Mouse (Mus musculus): ENCODE data around the gene Aggf1. TPM values are rescaled to one million over a fixed set of nuclear protein-coding genes. Genes with fewer than 3 reads are reported as not detected.
A peak's percentile ranks its signal among the peaks of the same experiment; 100 is the strongest.

The Aggf1 gene
- polyA plus RNA-seq, 1 experiment from 2014 or later: 33.3 TPM

GRCm38 (mm10) chr13:95375554-95375914 is 382 bp upstream of the Aggf1 start:
- Histone ChIP-seq H3K4me3 (peak overlapping the region; percentile 98), H3K4me1 (peaks cover 26% of the 10 kb centered on the region), H3K9me3 (replicated peaks) (no peaks in the 10 kb centered on the region), H3K27me3 (replicated peaks) (no peaks in the 10 kb centered on the region), H3K36me3 (peaks cover 15% of the 10 kb centered on the region), H3K27ac (peak overlapping the region; percentile 94), H3K9ac (peak overlapping the region; percentile 97), H3K4me2 (peak overlapping the region; percentile 88)
- ATAC-seq: 0 out of 2 replicates have a peak, but pooled peaks have one; percentile 17
- 21% methylated on average over 6 of the region's 6 CpGs for WGBS (ENCODE audit: insufficient replicate concordance)

- Histone ChIP-seq H3K4me1 (peaks cover 18% of the 10 kb centered on the region), H3K36me3 (peaks cover 94% of the 10 kb centered on the region), H3K27ac (0 out of 2 replicates have a peak overlapping the region, but pooled peaks have one; percentile 17), H3K9ac (no peak overlapping the region), H3K27me3 (replicated peaks) (no peaks in the 10 kb centered on the region), H3K4me2 (0 out of 2 replicates have a peak overlapping the region, but pooled peaks have one; percentile 8), H3K9me3 (replicated peaks) (no peaks in the 10 kb centered on the region), H3K4me3 (no peak overlapping the region)
- peak; percentile 89 for ATAC-seq
- WGBS (ENCODE audit: insufficient replicate concordance): 44% methylated on average over 8 of the region's 8 CpGs
Measured at GRCm38 (mm10) chr13:95366356-95366755, 8.8 kb downstream of the Aggf1 start.

DNA sequence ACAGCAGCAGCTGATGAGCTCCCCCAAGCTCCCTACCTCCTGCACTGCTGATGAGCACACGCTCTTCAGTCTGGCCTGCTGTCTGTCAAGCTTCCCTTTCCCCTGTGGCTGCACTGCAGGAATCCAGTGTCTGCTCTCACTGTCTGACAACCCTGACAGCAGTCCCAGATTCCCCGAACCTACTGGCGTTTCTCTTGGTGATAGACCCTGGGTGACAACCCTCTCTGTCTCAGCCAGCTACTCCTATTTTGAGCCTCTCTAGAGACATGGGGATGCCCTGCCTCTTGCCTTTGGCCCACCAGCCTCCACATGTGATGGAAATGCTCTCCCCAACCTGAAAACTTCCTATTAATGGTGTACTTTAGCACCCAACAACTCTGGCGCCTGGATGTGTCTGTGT is 11.7 kb downstream of the Aggf1 start:
- Histone ChIP-seq H3K9me3 (replicated peaks) (no peaks in the 10 kb centered on the region), H3K27ac (no peak overlapping the region), H3K36me3 (peaks cover 92% of the 10 kb centered on the region), H3K9ac (no peak overlapping the region), H3K4me2 (no peak overlapping the region), H3K4me1 (peaks cover 18% of the 10 kb centered on the region), H3K27me3 (replicated peaks) (no peaks in the 10 kb centered on the region), H3K4me3 (no peak overlapping the region)
- 80% methylated on average over 4 of the region's 4 CpGs for WGBS (ENCODE audit: insufficient replicate concordance)
- no peak for ATAC-seq

GRCm38 (mm10) chr13:95358223-95358622 is 16.9 kb downstream of the Aggf1 start:
- Histone ChIP-seq H3K36me3 (peaks cover 96% of the 10 kb centered on the region), H3K27me3 (replicated peaks) (no peaks in the 10 kb centered on the region), H3K4me1 (no peaks in the 10 kb centered on the region), H3K27ac (no peak overlapping the region), H3K9ac (no peak overlapping the region), H3K4me2 (no peak overlapping the region), H3K4me3 (no peak overlapping the region), H3K9me3 (replicated peaks) (no peaks in the 10 kb centered on the region)
- 40% methylated on average over 2 of the region's 2 CpGs for WGBS (ENCODE audit: insufficient replicate concordance)
- ATAC-seq: no peak

DNA sequence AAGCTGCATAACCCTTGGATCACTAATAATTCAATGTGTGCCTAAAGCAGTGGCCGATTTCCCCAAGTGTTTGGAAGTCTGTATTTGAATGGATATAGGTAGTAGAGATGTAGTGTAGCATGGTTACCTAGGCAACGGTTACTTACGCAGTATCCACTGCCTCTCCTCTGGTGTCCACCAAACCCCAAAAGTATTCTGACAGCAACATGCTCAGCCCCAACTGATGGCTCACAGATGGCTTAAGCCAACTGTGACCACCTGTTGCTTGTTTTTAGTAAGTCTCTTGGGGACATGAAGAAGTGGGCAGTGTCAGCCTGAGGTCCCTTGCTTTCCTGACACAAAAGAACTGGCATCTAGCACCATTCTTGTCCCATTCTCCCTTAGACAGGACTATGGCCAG is 26.7 kb downstream of the Aggf1 start:
- no peak overlapping the region for H3K4me2 ChIP-seq
- peaks cover 41% of the 10 kb centered on the region for H3K36me3 ChIP-seq
- no peaks in the 10 kb centered on the region for H3K27me3 ChIP-seq (replicated peaks)
- no peak overlapping the region for H3K27ac ChIP-seq
- H3K9ac ChIP-seq: no peak overlapping the region
- 85% methylated on average over 3 of the region's 3 CpGs for WGBS (ENCODE audit: insufficient replicate concordance)
- H3K4me1 ChIP-seq: peaks cover 2% of the 10 kb centered on the region
- no peak overlapping the region for H3K4me3 ChIP-seq
- no peaks in the 10 kb centered on the region for H3K9me3 ChIP-seq (replicated peaks)
- ATAC-seq: no peak

- Histone ChIP-seq H3K4me1 (peaks cover 6% of the 10 kb centered on the region), H3K4me2 (no peak overlapping the region), H3K27me3 (replicated peaks) (no peaks in the 10 kb centered on the region), H3K9ac (no peak overlapping the region), H3K9me3 (replicated peaks) (no peaks in the 10 kb centered on the region), H3K27ac (no peak overlapping the region), H3K4me3 (no peak overlapping the region), H3K36me3 (peaks cover 30% of the 10 kb centered on the region)
- 31% methylated on average over 8 of the region's 8 CpGs for WGBS (ENCODE audit: insufficient replicate concordance)
- ATAC-seq: peak; percentile 32; the same call in 1 of the 2 replicates
Measured at GRCm38 (mm10) chr13:95347018-95347696, 28.0 kb downstream of the Aggf1 start.

DNA sequence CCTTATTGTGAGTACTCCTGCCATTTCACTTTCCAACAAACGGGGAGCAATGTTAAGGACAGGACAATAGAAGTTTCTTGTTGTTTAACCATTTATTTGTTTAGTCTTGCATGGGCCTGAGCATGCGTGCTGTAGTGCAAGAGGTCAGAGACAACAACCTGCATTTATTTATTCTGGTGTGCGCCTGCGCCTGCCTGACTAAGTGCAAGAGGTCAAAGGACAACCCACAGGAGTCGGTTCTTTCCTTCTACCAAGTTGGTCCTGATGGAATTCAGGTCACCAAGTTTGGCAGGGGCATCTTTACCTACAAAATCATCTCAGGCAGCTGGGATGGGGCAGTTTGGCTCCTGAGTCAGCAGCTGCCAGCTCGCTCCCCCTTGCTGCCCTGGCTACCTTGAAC is 29.3 kb downstream of the Aggf1 start:
- no peaks in the 10 kb centered on the region for H3K27me3 ChIP-seq (replicated peaks)
- WGBS (ENCODE audit: insufficient replicate concordance): 71% methylated on average over 6 of the region's 6 CpGs
- H3K36me3 ChIP-seq: peaks cover 17% of the 10 kb centered on the region
- no peak overlapping the region for H3K4me2 ChIP-seq
- no peak overlapping the region for H3K27ac ChIP-seq
- H3K9ac ChIP-seq: no peak overlapping the region
- H3K4me3 ChIP-seq: no peak overlapping the region
- peaks cover 6% of the 10 kb centered on the region for H3K4me1 ChIP-seq
- no peak for ATAC-seq
- H3K9me3 ChIP-seq (replicated peaks): no peaks in the 10 kb centered on the region

DNA sequence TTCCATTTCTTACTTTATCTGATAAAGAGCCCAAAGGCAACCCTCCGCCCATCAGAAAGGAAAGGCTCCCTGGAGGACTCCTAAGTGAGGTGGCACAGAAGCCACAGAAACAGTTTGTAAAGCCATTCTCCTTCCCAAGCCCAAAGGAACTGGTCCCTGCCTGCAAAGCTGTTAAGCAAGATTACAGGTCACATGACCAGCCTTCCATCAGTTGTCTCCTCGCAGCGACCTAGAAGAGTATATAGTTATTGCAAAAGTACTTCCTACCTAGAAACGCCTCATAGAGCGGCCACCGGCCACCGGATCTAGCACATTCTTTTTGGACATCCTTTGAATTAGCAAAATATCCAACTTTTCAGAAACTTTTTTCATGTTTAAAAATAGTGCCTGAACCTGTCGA is 31.7 kb downstream of the Aggf1 start:
- Histone ChIP-seq H3K36me3 (peaks cover 10% of the 10 kb centered on the region), H3K4me2 (no peak overlapping the region), H3K27ac (no peak overlapping the region), H3K4me3 (no peak overlapping the region), H3K9ac (no peak overlapping the region), H3K9me3 (replicated peaks) (no peaks in the 10 kb centered on the region), H3K4me1 (peaks cover 6% of the 10 kb centered on the region), H3K27me3 (replicated peaks) (no peaks in the 10 kb centered on the region)
- no peak for ATAC-seq
- WGBS (ENCODE audit: insufficient replicate concordance): 56% methylated on average over 8 of the region's 8 CpGs

GRCm38 (mm10) chr13:95336122-95336677 is 39.0 kb downstream of the Aggf1 start:
- Histone ChIP-seq H3K9ac (no peak overlapping the region), H3K27me3 (replicated peaks) (no peaks in the 10 kb centered on the region), H3K4me3 (no peak overlapping the region), H3K36me3 (peaks cover 30% of the 10 kb centered on the region), H3K4me2 (no peak overlapping the region), H3K9me3 (replicated peaks) (no peaks in the 10 kb centered on the region), H3K4me1 (peaks cover 6% of the 10 kb centered on the region; the same call in 1 of the 2 replicates), H3K27ac (no peak overlapping the region)
- no peak for ATAC-seq
- 84% methylated on average over 40 of the region's 40 CpGs for WGBS (ENCODE audit: insufficient replicate concordance)

DNA sequence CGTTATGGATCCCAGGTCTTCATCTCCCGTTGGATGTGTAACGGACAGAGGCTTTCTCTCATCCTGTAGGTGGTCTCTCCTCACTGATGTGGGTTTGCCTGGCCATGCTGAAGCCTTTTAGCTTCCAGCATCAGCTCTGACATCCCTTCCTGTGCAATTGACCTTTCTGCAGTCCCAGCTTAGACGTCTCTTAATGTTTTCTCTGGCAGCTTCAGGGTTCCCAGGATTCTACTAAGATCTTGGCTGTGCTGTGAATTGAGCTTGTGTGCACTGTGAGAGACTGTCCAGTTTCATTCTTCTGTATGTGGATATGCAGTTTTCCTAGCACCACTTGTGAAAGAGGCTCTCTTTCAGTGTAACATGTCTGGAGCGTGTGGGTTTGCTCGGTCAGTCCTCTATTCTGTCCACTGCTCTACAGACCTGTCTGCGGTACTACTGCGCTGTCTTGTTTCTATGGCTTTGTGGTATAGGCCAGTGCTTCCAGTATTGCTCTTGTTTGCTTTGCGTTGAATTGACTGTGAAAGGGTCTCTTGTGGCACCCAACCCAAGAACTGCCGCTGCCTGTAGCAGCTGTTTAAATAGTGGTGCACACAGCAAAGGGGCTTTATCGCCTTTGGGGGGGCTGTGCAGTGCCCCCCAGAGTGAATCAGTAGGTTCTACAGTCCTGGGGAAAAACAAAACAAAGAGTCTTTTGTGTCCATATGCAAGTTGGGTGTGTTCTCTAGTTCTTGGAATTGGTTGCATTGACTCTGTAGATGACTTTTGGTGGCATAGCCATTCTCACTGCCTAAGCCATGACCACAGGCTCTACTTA is 42.9 kb downstream of the Aggf1 start:
- ATAC-seq: no peak
- Histone ChIP-seq H3K4me2 (no peak overlapping the region), H3K36me3 (peaks cover 16% of the 10 kb centered on the region), H3K27me3 (replicated peaks) (no peaks in the 10 kb centered on the region), H3K9ac (no peak overlapping the region), H3K27ac (no peak overlapping the region), H3K4me1 (peaks cover 9% of the 10 kb centered on the region), H3K4me3 (no peak overlapping the region), H3K9me3 (replicated peaks) (no peaks in the 10 kb centered on the region)
- WGBS (ENCODE audit: insufficient replicate concordance): 83% methylated on average over 11 of the region's 11 CpGs

GRCm38 (mm10) chr13:95330507-95330906 is 44.6 kb downstream of the Aggf1 start:
- H3K27ac ChIP-seq: no peak overlapping the region
- ATAC-seq: no peak
- no peak overlapping the region for H3K4me3 ChIP-seq
- no peak overlapping the region for H3K9ac ChIP-seq
- peaks cover 3% of the 10 kb centered on the region; the same call in 1 of the 2 replicates for H3K36me3 ChIP-seq
- no peaks in the 10 kb centered on the region for H3K9me3 ChIP-seq (replicated peaks)
- WGBS (ENCODE audit: insufficient replicate concordance): 51% methylated on average over 11 of the region's 11 CpGs
- peaks cover 21% of the 10 kb centered on the region for H3K4me1 ChIP-seq
- H3K27me3 ChIP-seq (replicated peaks): peaks cover 2% of the 10 kb centered on the region; the same call in 1 of the 2 replicates
- no peak overlapping the region for H3K4me2 ChIP-seq

- Histone ChIP-seq H3K4me3 (no peak overlapping the region), H3K4me2 (no peak overlapping the region), H3K27ac (no peak overlapping the region), H3K9me3 (replicated peaks) (no peaks in the 10 kb centered on the region), H3K4me1 (peaks cover 33% of the 10 kb centered on the region), H3K36me3 (no peaks in the 10 kb centered on the region), H3K27me3 (replicated peaks) (peaks cover 14% of the 10 kb centered on the region), H3K9ac (no peak overlapping the region)
- WGBS (ENCODE audit: insufficient replicate concordance): 80% methylated on average over 11 of the region's 11 CpGs
- ATAC-seq: no peak
Measured at GRCm38 (mm10) chr13:95328767-95329166, 46.4 kb downstream of the Aggf1 start.

Data from liver, embryonic 12.5 days (tissue).